In the genomic region with DNA sequence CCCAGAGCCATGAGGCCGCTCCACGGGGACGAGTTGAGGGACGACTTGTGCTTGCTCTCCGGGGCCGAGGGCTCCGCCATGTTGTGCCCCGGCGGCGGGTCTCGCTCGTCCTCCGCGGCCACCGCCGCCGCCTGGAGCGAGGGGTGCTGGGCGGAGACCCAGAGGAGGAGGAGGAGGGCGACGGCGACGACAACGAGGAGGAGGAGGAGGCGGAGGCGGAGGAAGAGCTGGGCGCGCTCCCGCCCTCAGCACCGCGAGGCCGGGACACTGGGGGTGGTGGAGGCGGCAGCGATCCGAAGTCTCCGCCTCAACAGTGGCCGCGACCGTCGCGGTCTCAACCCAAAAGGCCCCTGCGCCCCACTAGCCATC, we compare ENCODE assay signal across 7 mouse cellular contexts. TPM values are rescaled to one million over a fixed set of nuclear protein-coding genes. Genes with fewer than 3 reads are reported as not detected.
DNase-seq lines count a peak whose midpoint lies in the region; ATAC-seq lines count a peak whose summit lies in the region.

No protein-coding gene starts in this region.

- peak; percentile 72 to 82 for DNase-seq in thymus, postnatal 10 days (ENCODE audit: low spot score in 2 of 2)
- DNase-seq in thymus, postnatal 4 days: no peak
- no peak for DNase-seq in cerebellum, postnatal 14 days

- H3K9me3 ChIP-seq in embryonic facial prominence, embryonic 12.5 days: no peaks in the 10 kb centered on the region
- H3K9me3 ChIP-seq in hindbrain, embryonic 15.5 days: no peaks in the 10 kb centered on the region
- no peaks in the 10 kb centered on the region for H3K9me3 ChIP-seq in lung, embryonic 15.5 days
- no peaks in the 10 kb centered on the region for H3K9me3 ChIP-seq in stomach, embryonic 15.5 days

- under 1% methylated on average over 21 of the region's 42 CpGs for WGBS in embryonic facial prominence, embryonic 12.5 days
- WGBS in hindbrain, embryonic 15.5 days: under 1% methylated on average over 40 of the region's 42 CpGs
- 0% methylated on average over 28 of the region's 42 CpGs for WGBS in lung, embryonic 15.5 days
- whole genome bisulfite sequencing in stomach, embryonic 15.5 days: under 1% methylated on average over 35 of the region's 42 CpGs

- H3K4me2 ChIP-seq in embryonic facial prominence, embryonic 12.5 days (replicated peaks): peak overlapping the region; percentile 67
- H3K4me2 ChIP-seq in hindbrain, embryonic 15.5 days: peak overlapping the region; percentile 57
- peak overlapping the region; percentile 59 for H3K4me2 ChIP-seq in lung, embryonic 15.5 days
- H3K4me2 ChIP-seq in stomach, embryonic 15.5 days: peak overlapping the region; percentile 56

- peak overlapping the region; percentile 97 for H3K27ac ChIP-seq in embryonic facial prominence, embryonic 12.5 days
- peak overlapping the region; percentile 100 for H3K27ac ChIP-seq in hindbrain, embryonic 15.5 days (replicated peaks)
- H3K27ac ChIP-seq in lung, embryonic 15.5 days: peak overlapping the region; percentile 99
- H3K27ac ChIP-seq in stomach, embryonic 15.5 days: peak overlapping the region; percentile 98

- no peaks in the 10 kb centered on the region for H3K36me3 ChIP-seq in embryonic facial prominence, embryonic 12.5 days
- no peaks in the 10 kb centered on the region for H3K36me3 ChIP-seq in hindbrain, embryonic 15.5 days
- H3K36me3 ChIP-seq in lung, embryonic 15.5 days: no peaks in the 10 kb centered on the region
- no peaks in the 10 kb centered on the region for H3K36me3 ChIP-seq in stomach, embryonic 15.5 days

- peak overlapping the region; percentile 98 for H3K9ac ChIP-seq in embryonic facial prominence, embryonic 12.5 days
- peak overlapping the region; percentile 95 for H3K9ac ChIP-seq in hindbrain, embryonic 15.5 days
- peak overlapping the region; percentile 97 for H3K9ac ChIP-seq in lung, embryonic 15.5 days
- H3K9ac ChIP-seq in stomach, embryonic 15.5 days: peak overlapping the region; percentile 96

- H3K4me1 ChIP-seq in embryonic facial prominence, embryonic 12.5 days: peaks cover 26% of the 10 kb centered on the region
- peaks cover 34% of the 10 kb centered on the region for H3K4me1 ChIP-seq in hindbrain, embryonic 15.5 days (replicated peaks)
- peaks cover 27% of the 10 kb centered on the region for H3K4me1 ChIP-seq in lung, embryonic 15.5 days
- peaks cover 15% of the 10 kb centered on the region for H3K4me1 ChIP-seq in stomach, embryonic 15.5 days

- ATAC-seq in embryonic facial prominence, embryonic 12.5 days (ENCODE audit: insufficient number of reproducible peaks, insufficient read depth, low FRiP score, low TSS enrichment): peak; percentile 23; the same call in 1 of the 2 replicates
- no peak; the same call in 1 of the 2 replicates for ATAC-seq in hindbrain, embryonic 15.5 days (ENCODE audit: low FRiP score, low read depth)
- peak; percentile 86 for ATAC-seq in lung, embryonic 15.5 days (ENCODE audit: borderline replicate concordance, extremely low read depth, low FRiP score, low TSS enrichment)
- peak; percentile 88 for ATAC-seq in stomach, embryonic 15.5 days (ENCODE audit: insufficient read depth, low FRiP score, low read depth)

- H3K4me3 ChIP-seq in embryonic facial prominence, embryonic 12.5 days: peak overlapping the region; percentile 91
- peak overlapping the region; percentile 93 for H3K4me3 ChIP-seq in hindbrain, embryonic 15.5 days
- peak overlapping the region; percentile 63 for H3K4me3 ChIP-seq in lung, embryonic 15.5 days
- H3K4me3 ChIP-seq in stomach, embryonic 15.5 days (replicated peaks): peak overlapping the region; percentile 85

- H3K27me3 ChIP-seq in embryonic facial prominence, embryonic 12.5 days: no peaks in the 10 kb centered on the region
- H3K27me3 ChIP-seq in hindbrain, embryonic 15.5 days: no peaks in the 10 kb centered on the region
- H3K27me3 ChIP-seq in lung, embryonic 15.5 days: no peaks in the 10 kb centered on the region
- H3K27me3 ChIP-seq in stomach, embryonic 15.5 days (replicated peaks): no peaks in the 10 kb centered on the region

RNA-seq across cellular contexts. Expression of gene Stt3b, which starts 0.3 kb away (rescaled TPM):
- 118 and 121 TPM in 2 replicates for polyA plus RNA-seq in embryonic facial prominence, embryonic 12.5 days (2016; fragmentation: Nextera tagmentation; extraction: Ambion mirVana)
- polyA plus RNA-seq in hindbrain, embryonic 15.5 days (2015; fragmentation: Nextera tagmentation; extraction: Ambion mirVana): 91.3 and 101 TPM in 2 replicates
- polyA plus RNA-seq in lung, embryonic 15.5 days (2015; fragmentation: Nextera tagmentation; extraction: Ambion mirVana): 98.0 and 103 TPM in 2 replicates
- polyA plus RNA-seq in stomach, embryonic 15.5 days (2015; fragmentation: Nextera tagmentation; extraction: Ambion mirVana): 102 and 110 TPM in 2 replicates

Comparison
In these comparisons a context has a peak if more than half of its experiments do, and no peak if none do; other contexts are left out.
1. DNase-seq: peak in thymus, postnatal 10 days (2 of 2); none in thymus, postnatal 4 days (single experiment) and cerebellum, postnatal 14 days (0 of 2).
2. Peak in every context shown above with its lines, with median percentiles within 50 percentile points of each other: H3K27ac ChIP-seq, H3K4me2 ChIP-seq, H3K4me3 ChIP-seq and H3K9ac ChIP-seq.